Mouse (Mus musculus) urinary bladder, adult 2 months (tissue): Measurements from ENCODE around the gene Sectm1b. TPM values are rescaled to one million over a fixed set of nuclear protein-coding genes. Genes with fewer than 3 reads are reported as not detected.

ENCODE experiments used
- DNase-seq: peaks from one replicate; pipeline ENCODE4 v3.0.0; 2022; ENCODE audit warnings: low spot score
- polyA plus RNA-seq: library from polyadenylated mRNA; depleted of rRNA; stranded (reverse); fragments of >200 nt; gene quantifications from 2 replicates; pipeline ENCODE4 v1.2.3, GENCODE M21; 2012; rRNA removed

The Sectm1b gene
- polyA plus RNA-seq, 1 experiment = not detected

DNA sequence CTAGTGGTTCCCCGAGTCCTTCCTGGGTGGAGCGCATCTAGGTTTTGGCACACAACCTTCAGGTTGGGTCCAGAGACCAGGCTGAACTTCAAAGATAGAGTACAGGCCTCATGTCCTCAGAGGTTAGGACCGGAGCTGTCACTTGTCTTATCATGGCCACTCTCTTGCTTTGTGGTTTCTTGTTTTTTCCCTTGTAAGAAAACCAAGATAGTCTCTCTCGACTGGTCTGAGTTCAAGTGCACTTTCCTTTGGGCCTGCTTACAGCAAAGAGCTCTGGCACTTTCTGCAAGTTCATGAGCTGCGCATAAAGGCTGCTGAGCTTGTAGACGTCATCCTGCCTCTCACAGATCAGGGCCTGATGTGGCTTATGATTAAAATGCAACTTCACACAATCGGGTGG, 36.1 kb downstream of the Sectm1b start:
- no peak for DNase-seq

GRCm38 (mm10) chr11:121024163-121024562, 39.2 kb downstream of the Sectm1b start:
- no peak for DNase-seq

- DNase-seq = no peak
Measured at GRCm38 (mm10) chr11:121019501-121019900, 43.9 kb downstream of the Sectm1b start.

DNA sequence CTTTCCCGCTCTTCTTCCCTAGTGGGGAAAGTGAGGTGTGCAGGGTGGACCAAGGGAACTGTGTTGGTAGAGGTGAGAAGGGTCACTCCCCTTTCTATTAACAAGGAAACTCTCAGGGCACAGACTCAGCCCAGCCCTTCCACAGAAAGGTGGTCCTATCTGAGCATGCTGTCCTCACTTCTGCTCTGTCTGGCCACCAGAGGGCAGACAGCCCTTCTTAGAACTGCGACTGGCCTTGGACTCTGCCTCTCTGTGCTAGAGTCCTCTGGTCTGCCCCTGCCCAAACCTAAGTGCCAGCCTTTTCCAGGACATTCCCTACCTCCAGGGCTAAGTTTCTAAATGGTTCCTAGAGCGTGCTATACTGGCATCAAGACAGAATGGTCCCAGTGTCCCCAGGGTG, 45.7 kb downstream of the Sectm1b start:
- DNase-seq = no peak

- no peak for DNase-seq
Measured at GRCm38 (mm10) chr11:121015472-121015871, 47.9 kb downstream of the Sectm1b start.

GRCm38 (mm10) chr11:121014896-121015300, 48.5 kb downstream of the Sectm1b start:
- no peak for DNase-seq

DNA sequence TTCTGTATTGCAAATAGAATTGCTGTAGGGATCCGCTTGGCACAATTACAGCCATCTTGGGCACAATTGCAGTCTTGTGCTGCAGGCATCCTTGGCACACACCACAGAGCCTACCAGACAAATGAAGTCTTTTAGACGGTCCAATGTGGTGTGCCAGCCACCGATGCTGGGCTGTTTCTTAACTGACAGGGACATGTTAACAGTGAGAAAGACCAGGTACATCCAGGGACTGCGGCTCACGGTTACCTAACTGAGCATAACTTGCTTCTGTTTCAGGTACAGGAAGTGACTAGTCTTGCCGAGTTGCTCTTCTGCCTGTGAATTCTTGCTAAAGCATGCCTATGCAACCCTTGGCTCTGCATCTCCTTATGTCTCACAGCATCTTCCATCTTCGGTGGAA, 49.7 kb downstream of the Sectm1b start:
- no peak for DNase-seq

DNA sequence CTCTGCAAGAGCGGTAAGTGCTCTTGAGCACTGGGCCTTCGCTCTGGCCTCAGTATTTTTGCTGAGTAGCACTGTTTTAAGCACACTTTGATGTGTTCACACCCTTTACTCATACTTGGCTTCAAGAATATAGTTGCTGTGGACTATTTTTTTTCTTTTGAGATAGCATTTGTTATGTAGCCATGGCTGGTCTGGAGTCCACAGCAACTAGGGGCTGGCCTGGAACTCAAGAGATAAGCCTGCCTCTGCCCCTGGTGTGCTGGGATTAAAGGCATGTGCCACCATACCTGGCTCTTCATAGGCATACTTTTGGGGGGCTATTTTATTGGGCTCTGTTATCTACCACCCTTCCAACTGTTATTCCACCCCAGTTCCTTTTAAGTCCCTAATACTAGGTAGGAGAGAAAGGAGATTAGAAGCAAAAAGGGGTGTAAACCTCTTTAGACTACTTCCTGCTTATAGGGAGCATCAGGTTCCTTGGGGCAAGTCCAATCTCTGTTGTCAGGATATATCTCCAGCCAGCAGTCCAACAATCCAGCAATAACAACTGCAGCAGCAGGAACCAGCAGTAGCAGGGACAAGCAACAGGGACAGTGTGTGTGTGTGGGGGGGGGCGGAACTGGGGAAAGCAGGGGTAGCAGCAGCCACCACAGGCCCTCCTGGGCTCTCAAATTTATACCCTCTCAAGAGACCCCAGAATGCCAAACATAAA, 53.2 kb downstream of the Sectm1b start:
- DNase-seq = no peak

- DNase-seq = no peak
Measured at GRCm38 (mm10) chr11:121006184-121006583, 57.2 kb downstream of the Sectm1b start.

DNA sequence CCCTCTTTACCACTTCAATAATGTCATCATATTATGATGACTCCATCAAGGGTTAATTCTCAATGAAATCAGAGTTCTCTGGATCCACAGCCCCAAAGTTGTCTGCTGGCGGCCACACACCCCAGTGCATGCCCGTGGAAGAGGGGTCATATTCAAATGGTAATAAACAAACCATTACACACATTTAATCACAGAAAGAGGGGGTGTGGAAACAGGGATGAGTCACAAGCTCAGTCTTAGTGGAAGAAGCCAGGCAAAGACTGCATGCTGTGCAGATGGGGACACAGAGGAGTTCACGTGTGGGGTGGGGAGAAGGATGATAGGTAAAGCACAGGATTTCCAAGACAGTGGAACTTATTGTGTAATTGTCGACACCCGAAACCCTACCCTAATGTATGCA, 59.1 kb downstream of the Sectm1b start:
- DNase-seq = no peak

Other genes with a start within 250 kb of the Sectm1b start
- gene Fasn, start 239.0 kb downstream of the Sectm1b start, polyA plus RNA-seq = 187 and 188 TPM in 2 replicates
- gene Ccdc57, start 130.7 kb downstream of the Sectm1b start, polyA plus RNA-seq = 3.8 and 4.1 TPM in 2 replicates
- gene Slc16a3, start 115.1 kb downstream of the Sectm1b start, polyA plus RNA-seq = 16.5 and 17.3 TPM in 2 replicates
- 106 and 110 TPM in 2 replicates for gene Csnk1d, start 72.2 kb downstream of the Sectm1b start, polyA plus RNA-seq
- 1.1 and 1.6 TPM in 2 replicates for gene Cd7, start 24.2 kb downstream of the Sectm1b start, polyA plus RNA-seq
- 0.28 and 0.53 TPM in 2 replicates for gene Sectm1a, start 17.7 kb upstream of the Sectm1b start, polyA plus RNA-seq
- gene Tex19.2, start 55.1 kb upstream of the Sectm1b start, polyA plus RNA-seq = 0.04 TPM in 1 of 2 replicates, not detected in the other
- gene Tex19.1, start 82.6 kb upstream of the Sectm1b start, polyA plus RNA-seq = 0.06 TPM in 1 of 2 replicates, not detected in the other
- not detected in 2 replicates for gene Uts2r, start 96.7 kb upstream of the Sectm1b start, polyA plus RNA-seq
- 18.6 and 27.6 TPM in 2 replicates for gene Hexdc, start 140.9 kb upstream of the Sectm1b start, polyA plus RNA-seq
- gene Ogfod3, start 141.1 kb upstream of the Sectm1b start, polyA plus RNA-seq = 7.4 and 9.9 TPM in 2 replicates
- 43.4 and 56.3 TPM in 2 replicates for gene Cybc1, start 165.8 kb upstream of the Sectm1b start, polyA plus RNA-seq
- 19.3 and 23.2 TPM in 2 replicates for gene Narf, start 173.7 kb upstream of the Sectm1b start, polyA plus RNA-seq
- gene Foxk2, start 196.4 kb upstream of the Sectm1b start, polyA plus RNA-seq = 15.9 and 18.8 TPM in 2 replicates